Mouse (Mus musculus) kidney, embryonic 16.5 days (tissue): ENCODE measurements around the gene Vdac2. TPM values are rescaled to one million over a fixed set of nuclear protein-coding genes. Genes with fewer than 3 reads are reported as not detected.
A peak's percentile ranks its signal among the peaks of the same experiment; 100 is the strongest.

Source experiments
- ATAC-seq: fragments of 200-750 bp; cut with Nextera tagmentation; 2 replicates; pipeline ENCODE4 v1.8.0; 2017; ENCODE audit warnings: moderate TSS enrichment; ENCODE audit not compliant: low FRiP score, low TSS enrichment
- H3K27ac ChIP-seq: fragments of 300-500 bp; sonication (generic); 2 replicates; pipeline ENCODE4 v1.5.1; 2014; ENCODE audit warnings: low read length
- H3K27me3 ChIP-seq: fragments of 300-500 bp; sonication (generic); 2 replicates; pipeline ENCODE4 v1.6.1; 2014; ENCODE audit warnings: low read length, control low read depth, mixed read lengths; ENCODE audit not compliant: insufficient read depth
- H3K36me3 ChIP-seq: fragments of 300-500 bp; sonication (generic); 2 replicates; pipeline ENCODE4 v1.6.1; 2014; ENCODE audit warnings: low read length, control low read depth, mixed read lengths; ENCODE audit not compliant: insufficient read depth
- H3K4me1 ChIP-seq: fragments of 300-500 bp; sonication (generic); 2 replicates; pipeline ENCODE4 v1.6.1; 2014; ENCODE audit warnings: low read length, control low read depth, mixed read lengths; ENCODE audit not compliant: insufficient read depth
- H3K4me2 ChIP-seq: fragments of 300-500 bp; sonication (generic); replicated peaks from 2 replicates; pipeline ENCODE4 v1.6.1; 2014; ENCODE audit warnings: low read depth, low read length
- H3K4me3 ChIP-seq: fragments of 300-500 bp; sonication (generic); 2 replicates; pipeline ENCODE4 v1.5.1; 2014; ENCODE audit warnings: mild to moderate bottlenecking, low read length
- H3K9ac ChIP-seq: fragments of 300-500 bp; sonication (generic); replicated peaks from 2 replicates; pipeline ENCODE4 v1.6.1; 2014; ENCODE audit warnings: low read length
- H3K9me3 ChIP-seq: fragments of 300-500 bp; sonication (generic); 2 replicates; pipeline ENCODE4 v1.6.1; 2016; ENCODE audit warnings: low read length, control low read depth
- WGBS: fragments of 180-500 bp; shearing (Covaris S2); extraction: QIAGEN DNeasy Blood & Tissue Kit; methylation state at CpG from one replicate; pipeline ENCODE4 v1.1.7; 2014; 5-methylcytosine and 5-hydroxymethylcytosine counted together
- polyA plus RNA-seq: library from polyadenylated mRNA; unstranded; fragments of >200 nt; fragmentation: Nextera tagmentation; extraction: Ambion mirVana; gene quantifications from 2 replicates; pipeline ENCODE4 v1.2.1, GENCODE M21; 2015

The Vdac2 gene
- polyA plus RNA-seq, 1 experiment from 2014 or later, result 350 TPM

DNA sequence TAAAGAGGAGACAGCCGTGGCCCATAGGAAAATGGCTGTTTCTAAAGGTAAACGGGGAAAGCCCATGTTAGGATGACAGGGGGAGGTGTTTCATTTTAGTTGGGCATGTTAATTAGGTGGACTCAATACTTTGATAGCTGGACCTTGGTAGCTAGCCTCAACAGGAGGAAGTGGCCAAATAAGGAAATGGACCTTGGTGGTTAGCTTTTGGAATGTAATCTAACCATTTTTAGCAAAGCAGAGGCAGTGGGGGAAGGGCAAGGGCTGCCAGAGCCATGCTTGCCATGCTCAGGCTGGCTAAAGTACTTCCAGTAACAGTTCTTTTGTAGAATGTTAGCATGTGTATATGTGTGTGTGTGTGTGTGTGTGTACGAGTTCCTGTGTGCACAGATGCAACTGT lies 11.2 kb upstream of the Vdac2 start:
- Histone ChIP-seq H3K4me1 (0 out of 2 replicates have a peak, but pooled peaks cover 3% of the 10 kb centered on the region), H3K4me3 (no peak overlapping the region), H3K4me2 (no peak overlapping the region), H3K9ac (no peak overlapping the region), H3K9me3 (no peaks in the 10 kb centered on the region), H3K27me3 (no peaks in the 10 kb centered on the region), H3K36me3 (no peaks in the 10 kb centered on the region), H3K27ac (no peak overlapping the region)
- no peak for ATAC-seq
- 79% methylated on average over 3 of the region's 3 CpGs for WGBS

GRCm38 (mm10) chr14:21814606-21815005 lies 10.4 kb upstream of the Vdac2 start:
- Histone ChIP-seq H3K4me3 (no peak overlapping the region), H3K36me3 (no peaks in the 10 kb centered on the region), H3K9me3 (no peaks in the 10 kb centered on the region), H3K27me3 (no peaks in the 10 kb centered on the region), H3K4me2 (no peak overlapping the region), H3K9ac (no peak overlapping the region), H3K27ac (no peak overlapping the region), H3K4me1 (0 out of 2 replicates have a peak, but pooled peaks cover 3% of the 10 kb centered on the region)
- 95% methylated on average over 4 of the region's 4 CpGs for WGBS
- ATAC-seq, result no peak

DNA sequence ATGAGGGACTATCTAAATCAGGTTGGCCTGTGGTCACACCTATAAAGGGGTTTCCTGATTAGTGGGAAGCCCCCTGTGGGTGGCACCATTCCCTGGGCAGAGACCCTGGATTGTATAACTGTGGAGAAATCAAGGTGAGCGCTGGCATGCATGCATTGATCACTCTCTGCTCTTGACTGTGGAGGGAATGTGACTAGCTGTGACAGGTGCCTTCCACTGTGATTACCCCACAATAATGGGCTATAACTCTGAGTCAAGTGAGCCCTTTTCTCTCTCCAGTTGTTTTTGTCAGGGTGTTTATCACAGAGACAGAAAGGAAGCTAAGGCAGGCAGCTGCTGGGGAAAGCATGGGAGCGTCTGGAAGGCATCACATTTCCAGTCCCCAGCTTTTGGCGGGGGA lies 8.8 kb upstream of the Vdac2 start:
- no peak for ATAC-seq
- H3K36me3 ChIP-seq, result no peaks in the 10 kb centered on the region
- H3K4me1 ChIP-seq, result 0 out of 2 replicates have a peak, but pooled peaks cover 3% of the 10 kb centered on the region
- no peaks in the 10 kb centered on the region for H3K9me3 ChIP-seq
- no peaks in the 10 kb centered on the region for H3K27me3 ChIP-seq
- H3K4me3 ChIP-seq, result no peak overlapping the region
- no peak overlapping the region for H3K27ac ChIP-seq
- WGBS, result 54% methylated on average over 3 of the region's 3 CpGs
- H3K4me2 ChIP-seq, result no peak overlapping the region
- no peak overlapping the region for H3K9ac ChIP-seq

DNA sequence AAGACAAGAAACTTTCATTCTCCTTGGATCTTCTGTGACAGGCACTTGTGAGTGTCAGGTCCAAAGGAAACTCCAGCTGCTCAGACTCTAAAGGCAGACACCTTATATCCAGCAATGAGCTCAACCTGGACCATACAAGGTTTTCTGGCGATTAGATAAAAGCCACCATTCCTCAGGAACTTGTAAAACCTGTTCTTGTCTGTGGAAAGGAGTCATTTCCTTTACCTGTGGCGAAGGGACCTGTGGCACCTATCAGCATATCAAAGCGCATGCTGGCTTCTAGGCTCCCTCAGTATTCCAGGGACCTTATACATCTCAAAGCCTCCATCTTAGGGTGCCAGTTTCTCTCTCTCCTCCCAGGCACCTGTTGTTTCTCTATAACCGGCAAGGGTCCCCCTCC lies 7.6 kb upstream of the Vdac2 start:
- Histone ChIP-seq H3K4me2 (no peak overlapping the region), H3K27me3 (no peaks in the 10 kb centered on the region), H3K4me1 (peaks cover 7% of the 10 kb centered on the region), H3K4me3 (no peak overlapping the region), H3K9ac (no peak overlapping the region), H3K9me3 (no peaks in the 10 kb centered on the region), H3K27ac (no peak overlapping the region), H3K36me3 (no peaks in the 10 kb centered on the region)
- WGBS, result 54% methylated on average over 4 of the region's 4 CpGs
- no peak for ATAC-seq

GRCm38 (mm10) chr14:21820880-21821505 lies 4.0 kb upstream of the Vdac2 start:
- Histone ChIP-seq H3K9ac (no peak overlapping the region), H3K9me3 (no peaks in the 10 kb centered on the region), H3K27me3 (no peaks in the 10 kb centered on the region), H3K4me1 (peaks cover 23% of the 10 kb centered on the region), H3K4me3 (no peak overlapping the region), H3K36me3 (no peaks in the 10 kb centered on the region), H3K4me2 (no peak overlapping the region), H3K27ac (no peak overlapping the region)
- WGBS, result 92% methylated on average over 4 of the region's 4 CpGs
- no peak for ATAC-seq

DNA sequence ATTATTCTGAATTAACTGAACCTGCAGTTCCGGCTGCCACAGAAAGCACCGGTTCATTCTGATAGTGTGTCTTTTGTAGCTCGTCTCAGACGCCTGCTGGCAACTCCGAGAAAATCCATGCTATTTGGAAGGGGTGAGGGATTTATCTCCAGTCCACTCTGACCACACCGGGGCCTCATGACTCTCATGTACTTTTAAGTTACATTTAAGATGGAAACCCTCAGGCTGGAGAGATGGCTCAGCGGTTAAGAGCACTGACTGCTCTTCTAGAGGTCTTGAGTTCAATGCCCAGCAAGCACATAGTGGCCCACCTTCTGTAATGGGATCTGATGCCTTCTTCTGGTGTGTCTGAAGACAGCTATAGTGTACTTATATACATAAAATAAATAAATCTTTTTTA lies 2.7 kb upstream of the Vdac2 start:
- whole genome bisulfite sequencing, result 60% methylated on average over 7 of the region's 7 CpGs
- ATAC-seq, result no peak
- H3K4me2 ChIP-seq, result no peak overlapping the region
- no peak overlapping the region for H3K9ac ChIP-seq
- H3K9me3 ChIP-seq, result no peaks in the 10 kb centered on the region
- H3K27me3 ChIP-seq, result no peaks in the 10 kb centered on the region
- no peaks in the 10 kb centered on the region for H3K36me3 ChIP-seq
- H3K4me1 ChIP-seq, result peaks cover 29% of the 10 kb centered on the region
- H3K4me3 ChIP-seq, result no peak overlapping the region
- peak overlapping the region; percentile 94 for H3K27ac ChIP-seq

GRCm38 (mm10) chr14:21822795-21823374 lies 2.2 kb upstream of the Vdac2 start:
- Histone ChIP-seq H3K36me3 (no peaks in the 10 kb centered on the region), H3K4me2 (no peak overlapping the region), H3K9me3 (no peaks in the 10 kb centered on the region), H3K27ac (peak overlapping the region; percentile 94), H3K4me3 (no peak overlapping the region), H3K9ac (peak overlapping the region; percentile 27; the same call in 1 of the 2 replicates), H3K4me1 (peaks cover 31% of the 10 kb centered on the region), H3K27me3 (no peaks in the 10 kb centered on the region)
- peak; percentile 82 for ATAC-seq
- 11% methylated on average over 7 of the region's 7 CpGs for WGBS

DNA sequence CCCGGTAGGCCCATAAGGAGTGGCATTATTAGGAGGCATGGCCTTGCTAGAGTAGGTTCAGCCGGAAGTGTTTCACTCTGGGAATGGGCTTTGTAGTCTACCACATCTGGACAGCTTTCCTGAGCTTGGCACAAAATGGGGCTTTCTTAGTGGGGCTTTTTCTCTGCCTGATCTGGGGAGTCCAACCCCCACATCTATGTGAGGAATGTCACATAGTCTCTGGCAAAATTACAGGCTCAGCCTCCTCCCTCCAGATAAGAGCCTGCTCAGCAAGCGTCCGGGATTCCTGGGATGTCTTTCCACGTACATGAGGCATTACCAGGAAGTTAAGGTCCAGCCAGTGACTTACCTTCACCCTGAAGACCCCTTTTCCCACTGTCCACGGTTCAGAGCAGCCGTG lies 1.1 kb upstream of the Vdac2 start:
- no peaks in the 10 kb centered on the region for H3K36me3 ChIP-seq
- no peak overlapping the region for H3K4me2 ChIP-seq
- H3K9me3 ChIP-seq, result no peaks in the 10 kb centered on the region
- no peak overlapping the region for H3K9ac ChIP-seq
- 65% methylated on average over 7 of the region's 7 CpGs for WGBS
- H3K4me3 ChIP-seq, result no peak overlapping the region
- no peaks in the 10 kb centered on the region for H3K27me3 ChIP-seq
- peak overlapping the region; percentile 61; the same call in 1 of the 2 replicates for H3K27ac ChIP-seq
- peaks cover 31% of the 10 kb centered on the region for H3K4me1 ChIP-seq
- ATAC-seq, result no peak

DNA sequence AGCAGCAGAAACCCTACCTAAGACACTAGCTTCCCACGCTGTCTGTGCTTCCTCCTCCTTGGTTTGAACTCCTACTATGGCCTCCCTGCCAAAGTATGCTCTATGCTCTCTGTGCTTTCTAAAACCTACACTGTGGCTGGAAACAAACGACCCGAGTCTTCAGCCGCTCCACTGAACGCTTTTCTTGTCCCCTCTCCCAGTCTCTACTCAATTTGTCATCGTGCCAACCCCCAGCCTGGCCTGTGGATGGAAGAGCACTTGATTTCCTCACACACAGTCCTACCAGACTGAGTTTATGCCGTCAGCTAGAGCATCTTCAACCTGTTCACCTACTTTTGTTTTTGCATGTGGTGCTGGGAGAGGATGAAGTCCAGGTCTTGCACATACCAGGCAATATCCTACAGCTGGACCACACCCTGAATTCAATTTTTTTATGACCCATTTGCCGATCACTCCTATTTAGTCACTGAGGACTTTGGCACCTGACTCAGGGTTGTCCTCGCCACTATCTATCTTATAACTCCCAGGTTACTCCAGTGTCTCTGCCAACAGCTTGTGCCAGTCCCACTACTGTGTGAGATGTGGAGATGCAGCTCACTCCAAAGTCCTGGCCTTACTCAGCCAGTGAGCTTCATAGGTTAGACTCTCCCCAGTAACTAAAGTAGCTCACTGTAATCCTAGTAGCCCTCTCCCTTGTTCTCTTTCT lies 901 bp downstream of the Vdac2 start:
- no peak overlapping the region for H3K4me3 ChIP-seq
- H3K4me1 ChIP-seq, result peaks cover 39% of the 10 kb centered on the region
- no peaks in the 10 kb centered on the region for H3K36me3 ChIP-seq
- no peak overlapping the region for H3K4me2 ChIP-seq
- no peaks in the 10 kb centered on the region for H3K9me3 ChIP-seq
- H3K27ac ChIP-seq, result no peak overlapping the region
- no peaks in the 10 kb centered on the region for H3K27me3 ChIP-seq
- 68% methylated on average over 9 of the region's 9 CpGs for WGBS
- no peak overlapping the region for H3K9ac ChIP-seq
- no peak for ATAC-seq
